Mouse (Mus musculus): Measurements from ENCODE around the gene Mipep.

Gene Mipep

GRCm38 (mm10) chr14:60802026-60802425 is 17.7 kb downstream of the Mipep start:
- no peak for DNase-seq (ENCODE audit: low spot score)

DNA sequence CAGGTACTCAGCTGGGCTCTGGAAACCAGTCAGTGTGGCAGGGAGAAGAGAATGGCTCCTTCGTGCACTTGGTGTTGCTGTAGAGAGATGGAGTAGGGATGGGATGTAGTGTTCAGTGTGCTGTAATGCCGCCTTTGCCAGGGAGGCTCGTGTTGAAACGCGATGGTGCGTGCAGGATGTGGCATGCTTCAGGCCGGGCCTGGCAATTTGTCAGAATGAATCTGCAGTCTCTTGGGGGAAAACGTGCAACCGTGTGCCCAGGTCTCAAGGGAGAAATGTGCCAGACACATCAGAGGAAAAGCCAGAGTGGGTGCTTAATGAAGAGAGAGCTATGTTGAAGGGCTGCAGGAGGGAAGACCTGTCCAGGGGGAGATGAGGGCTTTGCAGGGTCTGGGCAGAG is 20.6 kb downstream of the Mipep start:
- no peak for DNase-seq (ENCODE audit: low spot score)

DNA sequence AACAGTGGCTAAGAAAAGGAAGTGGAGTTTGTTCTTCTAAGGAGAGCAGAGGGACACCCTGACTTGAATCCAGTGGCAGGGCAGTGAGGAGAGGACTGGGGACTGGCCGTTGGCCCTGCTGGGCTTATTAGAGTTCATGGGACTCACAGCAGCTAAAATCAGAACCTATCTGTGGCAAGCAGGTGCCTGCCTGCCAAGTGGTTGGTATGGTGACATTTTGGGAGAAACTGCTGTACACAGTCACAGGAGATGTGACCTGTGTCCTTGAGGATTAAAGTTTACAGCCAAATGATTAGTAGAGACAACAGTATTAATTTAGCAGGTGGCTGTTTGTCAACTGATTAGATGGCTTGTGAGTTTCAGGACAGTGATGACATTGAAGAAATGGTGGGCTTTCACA is 21.5 kb downstream of the Mipep start:
- no peak for DNase-seq (ENCODE audit: low spot score)

- DNase-seq (ENCODE audit: low spot score): no peak
Measured at GRCm38 (mm10) chr14:60806891-60807344, 22.5 kb downstream of the Mipep start.

GRCm38 (mm10) chr14:60809881-60810280 is 25.5 kb downstream of the Mipep start:
- DNase-seq (ENCODE audit: low spot score): no peak

- DNase-seq (ENCODE audit: low spot score): no peak
Measured at GRCm38 (mm10) chr14:60811547-60811946, 27.2 kb downstream of the Mipep start.

DNA sequence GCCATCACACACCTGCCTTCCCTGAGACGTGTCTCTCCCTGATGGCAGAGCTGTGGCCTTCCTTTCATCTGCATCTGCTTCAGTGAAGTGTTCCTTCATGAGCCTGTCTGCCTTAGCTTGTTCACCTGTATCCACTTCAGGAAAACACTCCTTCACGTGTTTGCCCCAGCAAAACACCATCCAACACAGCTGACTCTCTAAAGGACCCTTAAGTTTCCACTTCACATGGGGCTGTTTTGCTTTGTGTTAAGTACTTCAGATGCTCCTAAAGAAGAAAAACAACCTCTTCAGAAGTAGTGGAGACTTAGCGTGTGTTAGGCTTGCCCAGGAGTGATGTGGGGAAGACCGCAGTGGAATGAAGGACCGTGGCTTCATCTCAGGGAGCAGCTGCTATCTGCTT is 30.7 kb downstream of the Mipep start:
- DNase-seq (ENCODE audit: low spot score): no peak

DNA sequence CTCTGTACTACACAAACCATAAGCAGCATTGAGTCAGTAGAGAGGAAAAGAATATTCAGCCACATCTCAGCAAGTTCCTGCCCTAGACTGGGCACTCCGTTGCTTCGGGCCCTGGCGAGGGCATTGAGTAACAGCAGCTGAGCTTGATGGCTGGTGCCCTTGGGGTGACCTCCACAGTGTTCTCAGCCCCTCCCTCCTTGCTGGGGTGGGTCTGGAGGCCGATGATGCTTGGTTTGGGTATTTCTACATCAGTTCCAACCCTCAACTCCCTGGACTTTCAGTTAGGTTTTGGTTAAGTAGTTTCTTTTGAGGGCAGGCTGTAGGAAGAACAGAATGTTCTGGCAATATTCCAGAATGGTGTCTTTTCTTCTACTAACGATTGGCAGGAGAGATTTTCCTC is 33.7 kb downstream of the Mipep start:
- DNase-seq (ENCODE audit: low spot score): no peak

GRCm38 (mm10) chr14:60830096-60830495 is 45.7 kb downstream of the Mipep start:
- DNase-seq (ENCODE audit: low spot score): no peak

DNA sequence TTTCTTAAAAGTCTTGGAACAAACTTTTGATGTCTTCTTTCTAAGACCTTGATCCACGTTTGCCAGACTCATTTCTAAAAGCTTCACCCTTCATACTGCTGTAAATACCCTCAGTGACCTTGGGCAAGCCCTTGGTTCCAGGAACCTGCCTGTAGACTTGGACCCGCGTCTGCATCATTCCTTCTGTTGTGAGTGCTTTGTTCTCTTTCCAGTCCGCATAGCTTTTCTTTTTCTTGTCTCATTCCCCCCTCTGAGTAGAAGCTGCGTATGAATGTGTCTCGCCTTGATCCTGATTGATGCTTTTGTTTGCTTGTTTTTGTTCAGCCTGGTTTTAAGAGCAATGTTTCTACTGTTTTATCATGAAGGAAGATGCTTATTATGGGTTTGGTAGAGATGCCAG is 52.3 kb downstream of the Mipep start:
- DNase-seq (ENCODE audit: low spot score): no peak

DNA sequence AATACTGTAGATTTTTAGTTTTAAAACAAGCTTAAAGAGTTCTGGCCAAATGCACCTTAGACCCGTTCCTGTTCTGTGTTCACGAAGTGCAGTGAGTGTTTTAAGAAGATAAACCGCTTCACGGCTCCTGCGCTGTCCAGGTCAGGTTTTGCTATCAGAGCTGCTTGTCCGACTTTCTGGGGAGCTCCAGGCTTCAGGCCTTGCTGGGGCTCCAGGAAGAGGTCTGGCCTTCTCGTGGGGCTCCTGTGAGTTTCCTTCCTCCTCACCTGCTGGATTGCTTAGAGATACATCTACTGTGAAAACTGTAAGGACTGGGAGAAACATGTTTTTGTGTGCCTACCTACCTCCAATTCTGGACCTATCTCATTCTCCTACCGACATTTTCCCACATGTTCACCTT is 55.3 kb downstream of the Mipep start:
- no peak for DNase-seq (ENCODE audit: low spot score)

DNA sequence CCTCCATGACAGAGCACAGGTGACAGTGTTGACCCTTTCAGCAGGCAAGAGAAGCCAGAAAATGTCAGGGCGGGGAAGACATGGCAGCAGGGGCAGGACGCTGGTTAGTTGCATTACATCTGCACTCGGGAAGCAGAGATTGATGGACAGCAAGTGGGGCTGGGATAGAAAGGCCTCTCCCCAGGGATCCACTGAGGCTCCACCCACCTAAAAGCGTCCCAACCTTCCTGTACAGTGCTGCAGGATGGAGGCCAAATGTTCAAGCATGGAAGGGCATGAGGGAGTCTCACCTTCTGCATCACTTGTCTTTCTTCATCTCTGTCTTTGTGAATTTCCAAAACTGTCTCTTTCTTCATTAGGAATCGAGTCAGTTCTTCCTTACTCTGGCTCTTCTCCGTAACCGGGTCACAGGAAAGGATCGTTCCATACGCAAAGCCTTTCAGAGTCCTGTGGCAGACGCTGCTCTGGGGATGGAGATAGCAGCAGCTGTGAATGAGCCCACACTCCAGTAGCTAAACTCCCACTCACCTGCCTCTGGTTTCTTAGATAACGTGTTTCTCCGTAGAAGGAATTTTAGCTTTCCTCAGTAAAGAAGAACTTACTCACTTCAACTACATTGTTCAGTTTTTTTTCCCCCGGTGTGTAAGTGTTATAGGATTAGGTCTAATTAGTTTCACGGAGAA is 57.7 kb downstream of the Mipep start:
- no peak for DNase-seq (ENCODE audit: low spot score)

DNA sequence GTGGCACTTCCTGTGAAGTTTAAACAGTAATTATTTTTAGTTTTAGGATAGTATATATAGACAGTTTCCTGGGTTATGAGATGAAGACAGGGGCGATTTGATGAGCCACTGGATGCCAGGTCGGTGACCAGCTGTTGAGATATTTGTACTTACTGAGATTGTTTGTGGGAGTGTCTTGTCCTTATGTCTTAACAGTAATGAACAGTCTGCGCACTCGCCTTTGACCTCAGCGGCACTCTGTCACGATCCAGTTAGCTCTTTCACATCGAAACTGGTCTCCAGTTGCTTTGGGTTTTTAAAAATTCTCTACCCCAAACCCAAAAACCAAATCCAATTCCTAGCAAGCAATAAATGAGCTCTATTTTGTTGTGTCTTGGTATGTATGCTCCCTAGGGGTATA is 59.2 kb downstream of the Mipep start:
- no peak for DNase-seq (ENCODE audit: low spot score)

GRCm38 (mm10) chr14:60845261-60846045 is 61.1 kb downstream of the Mipep start:
- DNase-seq (ENCODE audit: low spot score): no peak

GRCm38 (mm10) chr14:60846174-60846573 is 61.8 kb downstream of the Mipep start:
- DNase-seq (ENCODE audit: low spot score): no peak

GRCm38 (mm10) chr14:60848194-60848593 is 63.8 kb downstream of the Mipep start:
- DNase-seq (ENCODE audit: low spot score): no peak

DNA sequence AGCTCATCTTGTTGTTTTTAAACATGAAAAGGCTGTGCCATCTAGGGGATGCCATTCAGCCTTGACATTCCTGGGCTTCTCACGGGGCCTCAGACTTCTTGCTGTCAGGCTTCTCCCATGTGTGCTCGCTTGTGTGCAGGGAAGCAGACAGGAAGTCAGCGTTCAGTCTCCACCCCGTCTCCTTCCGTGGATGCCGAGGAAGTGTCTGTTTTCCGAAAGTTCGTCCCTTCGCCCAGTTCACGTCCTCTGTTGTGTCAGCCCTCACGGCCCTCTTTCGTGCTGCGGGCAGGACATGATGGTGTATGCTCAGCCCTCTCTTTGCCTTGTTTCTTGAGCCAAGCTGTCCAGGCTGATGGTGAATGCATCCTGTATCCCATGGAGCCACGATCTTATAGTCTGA is 65.7 kb downstream of the Mipep start:
- DNase-seq (ENCODE audit: low spot score): no peak

DNA sequence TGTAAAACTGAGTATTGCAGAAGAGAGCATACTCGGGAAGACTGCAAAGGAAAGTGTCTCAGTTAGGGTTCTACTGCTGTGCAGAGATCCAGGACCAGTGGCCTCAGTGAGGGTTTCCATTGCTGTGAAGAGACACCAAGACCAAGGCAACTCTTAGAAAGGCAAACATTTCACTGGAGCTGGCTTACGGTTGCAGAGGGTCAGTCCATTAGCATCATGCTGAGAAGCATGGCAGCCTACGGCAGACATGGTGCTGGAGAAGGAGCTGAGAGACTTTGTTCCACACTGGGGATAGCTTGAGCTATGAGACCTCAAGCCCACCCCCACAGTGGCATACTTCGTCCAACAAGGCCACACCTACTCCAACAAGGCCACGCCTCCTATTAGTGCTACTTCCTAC is 67.3 kb downstream of the Mipep start:
- no peak for DNase-seq (ENCODE audit: low spot score)

DNA sequence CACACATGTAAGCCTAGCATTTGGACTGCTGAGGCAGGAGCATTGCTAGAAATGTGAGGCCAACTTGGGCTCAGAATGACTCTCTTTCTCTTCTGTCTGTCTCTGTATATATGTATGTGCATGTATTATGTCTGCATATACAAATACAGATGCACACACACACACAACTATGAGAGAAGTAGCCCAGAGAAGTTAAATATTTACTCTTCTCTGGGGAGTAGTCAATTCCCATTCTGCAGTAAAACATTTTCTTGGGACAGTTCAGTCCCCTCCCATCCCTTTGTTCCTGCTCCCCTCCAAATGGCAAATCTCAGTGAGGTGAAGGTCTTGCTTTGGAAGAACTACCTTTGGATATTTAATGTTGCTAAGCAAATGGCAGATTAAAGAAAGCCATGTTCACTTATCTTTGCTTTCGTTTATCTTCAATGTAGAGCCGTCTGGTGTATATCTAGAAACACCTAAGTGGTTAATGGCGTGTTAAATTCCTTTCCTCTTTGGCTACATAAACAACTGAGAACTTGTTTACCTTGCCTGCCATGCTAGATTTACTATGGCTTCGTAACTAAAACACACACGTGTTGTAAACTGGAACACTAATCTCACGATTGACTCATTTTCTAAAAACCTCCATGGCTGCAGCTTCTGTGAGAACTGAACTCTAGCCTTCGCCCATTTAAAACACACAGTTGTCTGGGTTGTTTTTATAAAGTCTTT is 72.0 kb downstream of the Mipep start:
- no peak for DNase-seq (ENCODE audit: low spot score)

DNA sequence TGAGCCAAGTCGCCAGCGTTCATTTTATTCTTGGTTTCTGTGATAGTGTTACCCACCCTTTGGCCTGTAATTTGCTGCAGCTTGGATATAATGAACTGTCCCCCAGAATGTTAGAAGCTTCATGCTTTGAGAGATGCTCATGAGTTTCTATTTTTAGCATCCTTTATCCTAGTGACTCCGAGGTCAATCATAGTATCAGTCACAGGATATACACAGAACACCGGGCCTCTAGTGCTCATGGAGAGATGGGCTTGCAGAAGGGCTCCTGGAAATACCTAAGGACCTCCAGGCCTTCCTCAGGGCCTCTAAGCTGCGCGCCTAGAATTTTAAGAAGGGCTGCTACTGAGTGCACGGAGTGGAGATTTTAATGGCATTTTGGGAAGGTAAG is 72.5 kb downstream of the Mipep start:
- no peak for DNase-seq (ENCODE audit: low spot score)

GRCm38 (mm10) chr14:60863396-60863795 is 79.0 kb downstream of the Mipep start:
- no peak for DNase-seq (ENCODE audit: low spot score)

DNA sequence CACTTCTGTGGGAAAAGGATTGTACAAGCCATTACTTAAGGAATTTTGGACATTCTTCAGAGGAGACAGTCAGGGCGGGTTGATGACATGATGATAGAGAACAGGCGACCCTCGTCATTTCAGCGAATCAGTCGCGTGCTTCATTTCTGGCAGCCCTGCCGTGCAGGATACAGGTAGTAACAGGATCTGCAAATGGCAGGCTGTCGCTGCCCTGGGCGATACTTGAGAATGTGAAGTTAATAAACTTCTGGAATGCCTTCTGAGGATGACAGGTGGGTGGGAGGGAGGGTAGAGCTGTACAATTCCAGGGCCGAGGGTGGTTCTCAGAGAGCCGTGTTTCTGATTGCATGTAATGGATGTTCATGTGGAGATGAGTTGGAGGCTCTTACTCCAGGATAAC is 82.0 kb downstream of the Mipep start:
- DNase-seq (ENCODE audit: low spot score): no peak

DNA sequence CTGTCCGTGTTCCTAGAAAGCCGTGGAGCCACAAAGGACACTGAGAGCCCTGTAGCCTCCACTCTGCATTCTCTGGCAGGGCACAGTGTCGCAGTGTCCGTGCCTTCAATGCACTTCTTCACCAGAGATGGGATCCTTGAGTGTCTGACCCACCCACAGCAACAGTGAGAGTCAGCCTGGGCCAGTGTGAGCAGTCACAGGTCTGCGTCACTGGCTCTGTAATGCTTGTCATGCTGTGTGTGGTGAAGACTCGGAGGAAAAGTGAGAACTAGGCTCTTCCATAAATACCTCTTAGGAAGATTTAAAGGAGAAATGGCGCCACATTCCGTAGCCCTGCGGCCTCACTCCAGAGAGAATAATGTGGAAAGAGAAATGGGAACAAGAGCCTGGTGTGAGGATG is 84.0 kb downstream of the Mipep start:
- no peak for DNase-seq (ENCODE audit: low spot score)
